Mouse (Mus musculus): ENCODE measurements around the gene Slc17a9. TPM values are rescaled to one million over a fixed set of nuclear protein-coding genes. Genes with fewer than 3 reads are reported as not detected.
A peak's percentile ranks its signal among the peaks of the same experiment; 100 is the strongest.

The Slc17a9 gene
- polyA plus RNA-seq, 1 experiment from 2014 or later: 4.3 TPM

GRCm38 (mm10) chr2:180737984-180738383 lies 12.9 kb downstream of the Slc17a9 start:
- no peaks in the 10 kb centered on the region for H3K9me3 ChIP-seq (ENCODE audit: control insufficient read depth, low read length)
- WGBS: 68% methylated on average over 2 of the region's 2 CpGs
- no peak overlapping the region for H3K27ac ChIP-seq (ENCODE audit: low read depth, low read length)
- H3K27me3 ChIP-seq (replicated peaks; ENCODE audit: control insufficient read depth, insufficient read depth, low read length): no peaks in the 10 kb centered on the region; the same call in 1 of the 2 replicates
- no peak overlapping the region for H3K4me3 ChIP-seq (ENCODE audit: low read depth, low read length)
- H3K4me2 ChIP-seq: no peak overlapping the region
- no peaks in the 10 kb centered on the region for H3K36me3 ChIP-seq (ENCODE audit: control insufficient read depth, insufficient read depth, low read length)
- DNase-seq (ENCODE audit: low spot score) (no peak), ATAC-seq (replicated peaks; ENCODE audit: low FRiP score) (no peak)
- H3K9ac ChIP-seq (ENCODE audit: low read depth, low read length): no peak overlapping the region
- H3K4me1 ChIP-seq (replicated peaks; ENCODE audit: control insufficient read depth, insufficient read depth, low read length): no peaks in the 10 kb centered on the region

GRCm38 (mm10) chr2:180740349-180740748 lies 15.3 kb downstream of the Slc17a9 start:
- Histone ChIP-seq H3K9me3 (ENCODE audit: control insufficient read depth, low read length) (no peaks in the 10 kb centered on the region), H3K27me3 (replicated peaks; ENCODE audit: control insufficient read depth, insufficient read depth, low read length) (no peaks in the 10 kb centered on the region; the same call in 1 of the 2 replicates), H3K4me3 (ENCODE audit: low read depth, low read length) (no peak overlapping the region), H3K9ac (ENCODE audit: low read depth, low read length) (no peak overlapping the region), H3K4me1 (replicated peaks; ENCODE audit: control insufficient read depth, insufficient read depth, low read length) (no peaks in the 10 kb centered on the region), H3K4me2 (no peak overlapping the region), H3K36me3 (ENCODE audit: control insufficient read depth, insufficient read depth, low read length) (no peaks in the 10 kb centered on the region), H3K27ac (ENCODE audit: low read depth, low read length) (no peak overlapping the region)
- 26% methylated on average over 3 of the region's 3 CpGs for WGBS
- DNase-seq (ENCODE audit: low spot score): no peak
- no peak for ATAC-seq (replicated peaks; ENCODE audit: low FRiP score)

GRCm38 (mm10) chr2:180741421-180741820 lies 16.4 kb downstream of the Slc17a9 start:
- Histone ChIP-seq H3K36me3 (ENCODE audit: control insufficient read depth, insufficient read depth, low read length) (no peaks in the 10 kb centered on the region), H3K9ac (ENCODE audit: low read depth, low read length) (no peak overlapping the region), H3K9me3 (ENCODE audit: control insufficient read depth, low read length) (no peaks in the 10 kb centered on the region), H3K4me2 (no peak overlapping the region), H3K4me1 (replicated peaks; ENCODE audit: control insufficient read depth, insufficient read depth, low read length) (no peaks in the 10 kb centered on the region), H3K4me3 (ENCODE audit: low read depth, low read length) (no peak overlapping the region), H3K27ac (ENCODE audit: low read depth, low read length) (no peak overlapping the region), H3K27me3 (replicated peaks; ENCODE audit: control insufficient read depth, insufficient read depth, low read length) (no peaks in the 10 kb centered on the region; the same call in 1 of the 2 replicates)
- WGBS: 66% methylated on average over 7 of the region's 7 CpGs
- ATAC-seq (replicated peaks; ENCODE audit: low FRiP score): no peak
- no peak for DNase-seq (ENCODE audit: low spot score)

GRCm38 (mm10) chr2:180742820-180743219 lies 17.8 kb downstream of the Slc17a9 start:
- H3K36me3 ChIP-seq (ENCODE audit: control insufficient read depth, insufficient read depth, low read length): no peaks in the 10 kb centered on the region
- H3K4me1 ChIP-seq (replicated peaks; ENCODE audit: control insufficient read depth, insufficient read depth, low read length): no peaks in the 10 kb centered on the region
- ATAC-seq (replicated peaks; ENCODE audit: low FRiP score) (no peak), DNase-seq (ENCODE audit: low spot score) (no peak)
- H3K9me3 ChIP-seq (ENCODE audit: control insufficient read depth, low read length): no peaks in the 10 kb centered on the region
- no peak overlapping the region for H3K27ac ChIP-seq (ENCODE audit: low read depth, low read length)
- H3K4me3 ChIP-seq (ENCODE audit: low read depth, low read length): no peak overlapping the region
- WGBS: 78% methylated on average over 6 of the region's 6 CpGs
- no peak overlapping the region for H3K9ac ChIP-seq (ENCODE audit: low read depth, low read length)
- no peak overlapping the region for H3K4me2 ChIP-seq
- H3K27me3 ChIP-seq (replicated peaks; ENCODE audit: control insufficient read depth, insufficient read depth, low read length): no peaks in the 10 kb centered on the region; the same call in 1 of the 2 replicates

GRCm38 (mm10) chr2:180743321-180743720 lies 18.3 kb downstream of the Slc17a9 start:
- Histone ChIP-seq H3K27me3 (replicated peaks; ENCODE audit: control insufficient read depth, insufficient read depth, low read length) (no peaks in the 10 kb centered on the region; the same call in 1 of the 2 replicates), H3K4me2 (no peak overlapping the region), H3K36me3 (ENCODE audit: control insufficient read depth, insufficient read depth, low read length) (no peaks in the 10 kb centered on the region), H3K4me3 (ENCODE audit: low read depth, low read length) (no peak overlapping the region), H3K4me1 (replicated peaks; ENCODE audit: control insufficient read depth, insufficient read depth, low read length) (no peaks in the 10 kb centered on the region), H3K9ac (ENCODE audit: low read depth, low read length) (no peak overlapping the region), H3K9me3 (ENCODE audit: control insufficient read depth, low read length) (no peaks in the 10 kb centered on the region), H3K27ac (ENCODE audit: low read depth, low read length) (no peak overlapping the region)
- ATAC-seq (replicated peaks; ENCODE audit: low FRiP score) (no peak), DNase-seq (ENCODE audit: low spot score) (no peak)
- WGBS: 97% methylated on average over 2 of the region's 2 CpGs

- DNase-seq (ENCODE audit: low spot score) (peak; percentile 82), ATAC-seq (replicated peaks; ENCODE audit: low FRiP score) (peak; percentile 66; the same call in 1 of the 2 replicates)
- 33% methylated on average over 17 of the region's 17 CpGs for WGBS
- no peak overlapping the region for H3K9ac ChIP-seq (ENCODE audit: low read depth, low read length)
- H3K9me3 ChIP-seq (ENCODE audit: control insufficient read depth, low read length): no peaks in the 10 kb centered on the region
- H3K4me3 ChIP-seq (ENCODE audit: low read depth, low read length): no peak overlapping the region
- H3K4me1 ChIP-seq (replicated peaks; ENCODE audit: control insufficient read depth, insufficient read depth, low read length): no peaks in the 10 kb centered on the region
- no peaks in the 10 kb centered on the region; the same call in 1 of the 2 replicates for H3K27me3 ChIP-seq (replicated peaks; ENCODE audit: control insufficient read depth, insufficient read depth, low read length)
- H3K36me3 ChIP-seq (ENCODE audit: control insufficient read depth, insufficient read depth, low read length): no peaks in the 10 kb centered on the region
- H3K4me2 ChIP-seq: no peak overlapping the region
- no peak overlapping the region for H3K27ac ChIP-seq (ENCODE audit: low read depth, low read length)
These were observed 20.3 kb downstream of the Slc17a9 start for GRCm38 (mm10) chr2:180745248-180745927.

GRCm38 (mm10) chr2:180746569-180747192 lies 21.6 kb downstream of the Slc17a9 start:
- no peaks in the 10 kb centered on the region for H3K9me3 ChIP-seq (ENCODE audit: control insufficient read depth, low read length)
- ATAC-seq (replicated peaks; ENCODE audit: low FRiP score) (no peak), DNase-seq (ENCODE audit: low spot score) (no peak)
- 50% methylated on average over 5 of the region's 5 CpGs for whole genome bisulfite sequencing
- H3K36me3 ChIP-seq (ENCODE audit: control insufficient read depth, insufficient read depth, low read length): no peaks in the 10 kb centered on the region
- no peak overlapping the region for H3K4me2 ChIP-seq
- no peak overlapping the region for H3K27ac ChIP-seq (ENCODE audit: low read depth, low read length)
- H3K27me3 ChIP-seq (replicated peaks; ENCODE audit: control insufficient read depth, insufficient read depth, low read length): no peaks in the 10 kb centered on the region
- no peak overlapping the region for H3K4me3 ChIP-seq (ENCODE audit: low read depth, low read length)
- H3K9ac ChIP-seq (ENCODE audit: low read depth, low read length): no peak overlapping the region
- no peaks in the 10 kb centered on the region for H3K4me1 ChIP-seq (replicated peaks; ENCODE audit: control insufficient read depth, insufficient read depth, low read length)

- 52% methylated on average over 5 of the region's 5 CpGs for WGBS
These were observed 23.8 kb downstream of the Slc17a9 start for GRCm38 (mm10) chr2:180748904-180749303.

More at GRCm38 (mm10) chr2:180748904-180749303, 23.8 kb downstream of the Slc17a9 start:
- Histone ChIP-seq H3K4me3 (ENCODE audit: low read depth, low read length) (no peak overlapping the region), H3K9ac (ENCODE audit: low read depth, low read length) (no peak overlapping the region), H3K27me3 (replicated peaks; ENCODE audit: control insufficient read depth, insufficient read depth, low read length) (no peaks in the 10 kb centered on the region), H3K27ac (ENCODE audit: low read depth, low read length) (no peak overlapping the region), H3K4me2 (no peak overlapping the region), H3K36me3 (ENCODE audit: control insufficient read depth, insufficient read depth, low read length) (no peaks in the 10 kb centered on the region), H3K4me1 (replicated peaks; ENCODE audit: control insufficient read depth, insufficient read depth, low read length) (no peaks in the 10 kb centered on the region), H3K9me3 (ENCODE audit: control insufficient read depth, low read length) (no peaks in the 10 kb centered on the region)
- DNase-seq (ENCODE audit: low spot score) (no peak), ATAC-seq (replicated peaks; ENCODE audit: low FRiP score) (no peak)

All from liver, embryonic 11.5 days (tissue).